Mouse (Mus musculus): ENCODE data around the gene Gm2696. TPM values are rescaled to one million over a fixed set of nuclear protein-coding genes. Genes with fewer than 3 reads are reported as not detected.

Gene Gm2696
- polyA plus RNA-seq, 1 experiment, result not detected

GRCm38 (mm10) chr10:77846961-77847360 lies 32.5 kb downstream of the Gm2696 start:
- Histone ChIP-seq H3K4me1 (ENCODE audit: control insufficient read depth, insufficient read depth, low read length) (no peaks in the 10 kb centered on the region), H3K4me3 (ENCODE audit: insufficient read depth, low read length) (no peak overlapping the region), H3K27ac (ENCODE audit: insufficient read depth, low read length) (no peak overlapping the region)
- no peak for TF ChIP-seq POLR2A (IDR thresholded peaks at IDR 0.05; ENCODE audit: extremely low read depth, insufficient read depth, low read length)
- TF ChIP-seq CTCF (IDR thresholded peaks at IDR 0.05; ENCODE audit: extremely low read depth, insufficient read depth, low read length), result no peak

- H3K4me1 ChIP-seq (ENCODE audit: control insufficient read depth, insufficient read depth, low read length), result no peaks in the 10 kb centered on the region
- H3K4me3 ChIP-seq (ENCODE audit: insufficient read depth, low read length), result no peak overlapping the region
- no peak overlapping the region for H3K27ac ChIP-seq (ENCODE audit: insufficient read depth, low read length)
- TF ChIP-seq CTCF (IDR thresholded peaks at IDR 0.05; ENCODE audit: extremely low read depth, insufficient read depth, low read length) (no peak), POLR2A (IDR thresholded peaks at IDR 0.05; ENCODE audit: extremely low read depth, insufficient read depth, low read length) (no peak)
These were observed 33.1 kb downstream of the Gm2696 start for GRCm38 (mm10) chr10:77847538-77847937.

- no peaks in the 10 kb centered on the region for H3K4me1 ChIP-seq (ENCODE audit: control insufficient read depth, insufficient read depth, low read length)
- no peak within 1 kb of the TSS for H3K27ac ChIP-seq (ENCODE audit: insufficient read depth, low read length)
- no peak for TF ChIP-seq POLR2A (IDR thresholded peaks at IDR 0.05; ENCODE audit: extremely low read depth, insufficient read depth, low read length)
- no peak for TF ChIP-seq CTCF (IDR thresholded peaks at IDR 0.05; ENCODE audit: extremely low read depth, insufficient read depth, low read length)
- H3K4me3 ChIP-seq (ENCODE audit: insufficient read depth, low read length), result no peak within 1 kb of the TSS
These were observed 38.1 kb downstream of the Gm2696 start, which contains the start of gene Gm10318 for GRCm38 (mm10) chr10:77852559-77852958. Gm10318 (plus strand) TSS chr10:77852859.

DNA sequence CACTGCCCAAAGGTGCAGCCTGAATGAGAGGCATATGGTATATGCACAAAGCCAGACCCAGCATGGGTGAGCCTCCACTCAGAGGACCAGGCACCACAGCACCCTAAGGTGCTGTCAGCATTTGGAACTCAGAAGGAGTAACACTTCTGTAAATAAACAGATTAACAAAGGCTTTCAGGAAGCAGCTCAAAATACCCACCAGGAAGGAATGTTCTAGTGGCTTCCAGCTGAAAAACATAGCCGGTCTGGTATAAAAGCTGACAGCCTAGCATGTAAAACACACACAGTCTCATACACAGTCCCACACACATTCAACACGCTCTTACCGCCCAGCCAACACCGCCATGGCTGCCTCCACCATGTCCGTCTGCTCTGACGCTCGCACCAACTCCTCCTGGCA lies 47.2 kb downstream of the Gm2696 start, which contains the start of gene Gm3285:
Gene Gm3285 (plus strand): TSS at position 301 of the 400 bp plus-strand sequence.
- Histone ChIP-seq H3K4me1 (ENCODE audit: control insufficient read depth, insufficient read depth, low read length) (no peaks in the 10 kb centered on the region), H3K4me3 (ENCODE audit: insufficient read depth, low read length) (no peak within 1 kb of the TSS), H3K27ac (ENCODE audit: insufficient read depth, low read length) (no peak within 1 kb of the TSS)
- TF ChIP-seq CTCF (IDR thresholded peaks at IDR 0.05; ENCODE audit: extremely low read depth, insufficient read depth, low read length), result no peak
- no peak for TF ChIP-seq POLR2A (IDR thresholded peaks at IDR 0.05; ENCODE audit: extremely low read depth, insufficient read depth, low read length)

- H3K4me1 ChIP-seq (ENCODE audit: control insufficient read depth, insufficient read depth, low read length), result no peaks in the 10 kb centered on the region
- no peak overlapping the region for H3K4me3 ChIP-seq (ENCODE audit: insufficient read depth, low read length)
- no peak overlapping the region for H3K27ac ChIP-seq (ENCODE audit: insufficient read depth, low read length)
- no peak for TF ChIP-seq POLR2A (IDR thresholded peaks at IDR 0.05; ENCODE audit: extremely low read depth, insufficient read depth, low read length)
- TF ChIP-seq CTCF (IDR thresholded peaks at IDR 0.05; ENCODE audit: extremely low read depth, insufficient read depth, low read length), result no peak
These were observed 49.7 kb downstream of the Gm2696 start for GRCm38 (mm10) chr10:77864067-77864761.

DNA sequence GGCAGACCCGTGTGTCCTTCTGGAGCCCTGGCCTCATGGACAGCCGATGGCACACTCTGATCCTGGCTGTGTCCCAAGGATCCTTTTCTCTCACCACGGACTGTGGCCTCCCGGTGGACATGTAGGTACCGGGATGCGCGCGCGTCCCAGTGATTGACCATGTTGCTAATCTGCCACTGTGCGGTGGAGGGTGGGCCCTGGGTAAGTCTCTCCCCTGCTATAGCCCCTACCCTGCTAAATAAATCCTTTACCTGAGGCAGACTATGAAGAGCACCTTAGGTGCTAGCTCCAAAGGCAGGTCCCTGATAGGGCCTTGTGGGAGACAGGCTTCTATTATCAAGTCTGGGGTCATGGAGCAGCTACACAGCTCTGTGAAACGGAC lies 50.3 kb downstream of the Gm2696 start:
- TF ChIP-seq POLR2A (IDR thresholded peaks at IDR 0.05; ENCODE audit: extremely low read depth, insufficient read depth, low read length), result no peak
- TF ChIP-seq CTCF (IDR thresholded peaks at IDR 0.05; ENCODE audit: extremely low read depth, insufficient read depth, low read length), result no peak
- Histone ChIP-seq H3K4me1 (ENCODE audit: control insufficient read depth, insufficient read depth, low read length) (no peaks in the 10 kb centered on the region), H3K4me3 (ENCODE audit: insufficient read depth, low read length) (no peak overlapping the region), H3K27ac (ENCODE audit: insufficient read depth, low read length) (no peak overlapping the region)

DNA sequence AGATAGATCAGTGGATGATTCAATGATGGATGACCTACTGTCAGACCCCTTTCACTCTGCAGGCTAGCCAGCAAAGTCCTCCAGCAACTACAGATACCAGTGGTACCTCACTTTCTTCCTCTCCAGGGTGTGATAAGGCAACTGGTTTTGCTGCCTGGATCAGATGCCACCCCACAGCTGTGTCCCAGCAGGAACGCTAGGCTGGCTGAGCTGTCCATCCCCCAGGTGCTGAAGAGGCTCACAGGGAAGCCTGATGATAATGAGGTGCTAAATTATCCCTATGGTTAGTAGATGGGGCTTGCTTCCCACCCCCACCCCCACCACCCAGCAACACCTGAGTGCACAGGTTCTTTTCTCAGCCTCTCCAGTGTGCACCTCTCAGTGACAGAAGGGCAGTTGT lies 53.1 kb downstream of the Gm2696 start:
- Histone ChIP-seq H3K4me1 (ENCODE audit: control insufficient read depth, insufficient read depth, low read length) (no peaks in the 10 kb centered on the region), H3K4me3 (ENCODE audit: insufficient read depth, low read length) (no peak overlapping the region), H3K27ac (ENCODE audit: insufficient read depth, low read length) (no peak overlapping the region)
- TF ChIP-seq POLR2A (IDR thresholded peaks at IDR 0.05; ENCODE audit: extremely low read depth, insufficient read depth, low read length) (no peak), CTCF (IDR thresholded peaks at IDR 0.05; ENCODE audit: extremely low read depth, insufficient read depth, low read length) (no peak)

- TF ChIP-seq CTCF (IDR thresholded peaks at IDR 0.05; ENCODE audit: extremely low read depth, insufficient read depth, low read length) (no peak), POLR2A (IDR thresholded peaks at IDR 0.05; ENCODE audit: extremely low read depth, insufficient read depth, low read length) (no peak)
- H3K4me1 ChIP-seq (ENCODE audit: control insufficient read depth, insufficient read depth, low read length), result no peaks in the 10 kb centered on the region
- no peak overlapping the region for H3K4me3 ChIP-seq (ENCODE audit: insufficient read depth, low read length)
- H3K27ac ChIP-seq (ENCODE audit: insufficient read depth, low read length), result no peak overlapping the region
These were observed 55.2 kb downstream of the Gm2696 start for GRCm38 (mm10) chr10:77869651-77870050.

GRCm38 (mm10) chr10:77878985-77879384 lies 64.5 kb downstream of the Gm2696 start:
- Histone ChIP-seq H3K4me3 (ENCODE audit: insufficient read depth, low read length) (no peak overlapping the region), H3K27ac (ENCODE audit: insufficient read depth, low read length) (no peak overlapping the region), H3K4me1 (ENCODE audit: control insufficient read depth, insufficient read depth, low read length) (no peaks in the 10 kb centered on the region)
- TF ChIP-seq POLR2A (IDR thresholded peaks at IDR 0.05; ENCODE audit: extremely low read depth, insufficient read depth, low read length) (no peak), CTCF (IDR thresholded peaks at IDR 0.05; ENCODE audit: extremely low read depth, insufficient read depth, low read length) (peak; percentile 60)

GRCm38 (mm10) chr10:77880305-77880704 lies 65.8 kb downstream of the Gm2696 start:
- TF ChIP-seq POLR2A (IDR thresholded peaks at IDR 0.05; ENCODE audit: extremely low read depth, insufficient read depth, low read length) (no peak), CTCF (IDR thresholded peaks at IDR 0.05; ENCODE audit: extremely low read depth, insufficient read depth, low read length) (no peak)
- H3K4me3 ChIP-seq (ENCODE audit: insufficient read depth, low read length), result no peak overlapping the region
- H3K4me1 ChIP-seq (ENCODE audit: control insufficient read depth, insufficient read depth, low read length), result no peaks in the 10 kb centered on the region
- no peak overlapping the region for H3K27ac ChIP-seq (ENCODE audit: insufficient read depth, low read length)
